In the genomic region with DNA sequence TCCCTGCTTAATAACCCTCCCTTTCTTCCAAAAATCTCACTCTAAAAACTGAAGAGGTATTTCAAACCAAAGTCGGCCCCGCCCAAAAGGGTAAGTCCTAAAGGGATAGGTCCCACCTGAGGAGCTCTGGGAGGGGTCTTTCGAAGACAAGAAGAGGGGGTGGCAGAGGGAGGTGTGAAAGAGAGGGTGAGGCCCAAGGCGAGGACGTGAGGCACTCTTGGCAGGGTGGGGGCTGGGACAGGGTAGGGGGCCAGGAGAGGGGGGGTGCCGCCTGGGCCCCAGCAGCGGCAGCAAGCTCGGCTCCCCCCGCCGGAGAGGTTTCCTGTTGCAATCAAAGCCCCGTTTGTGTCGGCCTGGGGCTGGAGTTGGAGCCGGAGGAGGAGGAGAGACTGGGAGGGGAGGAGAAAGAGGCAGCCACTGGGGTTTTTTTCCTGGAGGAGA, we compare ENCODE assay signal across 7 mouse cellular contexts. TPM values are rescaled to one million over a fixed set of nuclear protein-coding genes. Genes with fewer than 3 reads are reported as not detected.
A peak's percentile ranks its signal among the peaks of the same experiment; 100 is the strongest.
DNase-seq lines count a peak whose midpoint lies in the region; ATAC-seq lines count a peak whose summit lies in the region.

No protein-coding gene starts in this region.

- peaks cover 38% of the 10 kb centered on the region for H3K27me3 ChIP-seq in heart, embryonic 11.5 days (ENCODE audit: control insufficient read depth, insufficient read depth, low read length)
- peaks cover 81% of the 10 kb centered on the region for H3K27me3 ChIP-seq in midbrain, embryonic 13.5 days

- no peaks in the 10 kb centered on the region for H3K9me3 ChIP-seq in heart, embryonic 11.5 days (replicated peaks; ENCODE audit: control insufficient read depth, low read length)
- no peaks in the 10 kb centered on the region for H3K9me3 ChIP-seq in midbrain, embryonic 13.5 days

- DNase-seq in testis, postnatal 10 days (ENCODE audit: low spot score), result peak; percentile 55
- no peak for DNase-seq in testis, postnatal 14 days (ENCODE audit: low spot score)
- DNase-seq in kidney, postnatal 10 days, result peak; percentile 80
- no peak for DNase-seq in T-cell, adult 2 months (ENCODE audit: low spot score)
- no peak for DNase-seq in frontal cortex, postnatal 10 days (ENCODE audit: low spot score in 2 of 2)

- H3K4me1 ChIP-seq in heart, embryonic 11.5 days (ENCODE audit: control insufficient read depth, insufficient read depth, low read length), result peaks cover 25% of the 10 kb centered on the region
- H3K4me1 ChIP-seq in midbrain, embryonic 13.5 days (replicated peaks), result peaks cover 42% of the 10 kb centered on the region

- peak overlapping the region; percentile 23 for H3K4me3 ChIP-seq in heart, embryonic 11.5 days (ENCODE audit: low read depth, low read length)
- H3K4me3 ChIP-seq in midbrain, embryonic 13.5 days (replicated peaks), result no peak overlapping the region

- no peak for ATAC-seq in heart, embryonic 11.5 days (replicated peaks; ENCODE audit: insufficient number of reproducible peaks, low FRiP score, low TSS enrichment)
- no peak for ATAC-seq in midbrain, embryonic 13.5 days

- WGBS in heart, embryonic 11.5 days (ENCODE audit: insufficient replicate concordance), result 5% methylated on average over 11 of the region's 13 CpGs
- 3% methylated on average over 13 of the region's 13 CpGs for WGBS in midbrain, embryonic 13.5 days

- H3K36me3 ChIP-seq in heart, embryonic 11.5 days (ENCODE audit: control insufficient read depth, insufficient read depth, low read length), result no peaks in the 10 kb centered on the region
- no peaks in the 10 kb centered on the region for H3K36me3 ChIP-seq in midbrain, embryonic 13.5 days

- peak overlapping the region; percentile 60 for H3K27ac ChIP-seq in heart, embryonic 11.5 days (ENCODE audit: low read depth, low read length)
- H3K27ac ChIP-seq in midbrain, embryonic 13.5 days, result no peak overlapping the region

- H3K4me2 ChIP-seq in heart, embryonic 11.5 days, result peak overlapping the region; percentile 93
- no peak overlapping the region for H3K4me2 ChIP-seq in midbrain, embryonic 13.5 days (replicated peaks)

- H3K9ac ChIP-seq in heart, embryonic 11.5 days (ENCODE audit: low read depth, low read length), result peak overlapping the region; percentile 44; the same call in 1 of the 2 replicates
- 0 out of 2 replicates have a peak overlapping the region, but pooled peaks have one; percentile 19 for H3K9ac ChIP-seq in midbrain, embryonic 13.5 days (replicated peaks)

RNA-seq across cellular contexts. Expression of gene Rarg, which starts 8.0 kb away (rescaled TPM):
- polyA plus RNA-seq in heart, embryonic 11.5 days (2014; fragmentation: Nextera tagmentation; extraction: Ambion mirVana), result 11.2 and 13.4 TPM in 2 replicates
- 2.7 and 3.4 TPM in 2 replicates for polyA plus RNA-seq in midbrain, embryonic 13.5 days (2015; fragmentation: Nextera tagmentation; extraction: Ambion mirVana)

RNA-seq across cellular contexts. Expression of gene Itgb7, which starts 17.5 kb away (rescaled TPM):
- polyA plus RNA-seq in heart, embryonic 11.5 days (2014; fragmentation: Nextera tagmentation; extraction: Ambion mirVana), result 0.94 and 1.2 TPM in 2 replicates
- 0.71 and 0.82 TPM in 2 replicates for polyA plus RNA-seq in midbrain, embryonic 13.5 days (2015; fragmentation: Nextera tagmentation; extraction: Ambion mirVana)

RNA-seq across cellular contexts. Expression of gene Gm9918, which starts 21.1 kb away (rescaled TPM):
- 0.07 TPM in 1 of 2 replicates, not detected in the other for polyA plus RNA-seq in heart, embryonic 11.5 days (2014; fragmentation: Nextera tagmentation; extraction: Ambion mirVana)
- 0.07 and 0.12 TPM in 2 replicates for polyA plus RNA-seq in midbrain, embryonic 13.5 days (2015; fragmentation: Nextera tagmentation; extraction: Ambion mirVana)

RNA-seq across cellular contexts. Expression of gene Mfsd5, which starts 30.0 kb away (rescaled TPM):
- polyA plus RNA-seq in heart, embryonic 11.5 days (2014; fragmentation: Nextera tagmentation; extraction: Ambion mirVana), result 44.4 and 45.3 TPM in 2 replicates
- 50.8 and 53.4 TPM in 2 replicates for polyA plus RNA-seq in midbrain, embryonic 13.5 days (2015; fragmentation: Nextera tagmentation; extraction: Ambion mirVana)

RNA-seq across cellular contexts. Expression of gene Csad, which starts 44.7 kb away (rescaled TPM):
- polyA plus RNA-seq in heart, embryonic 11.5 days (2014; fragmentation: Nextera tagmentation; extraction: Ambion mirVana), result 31.3 and 33.4 TPM in 2 replicates
- polyA plus RNA-seq in midbrain, embryonic 13.5 days (2015; fragmentation: Nextera tagmentation; extraction: Ambion mirVana), result 37.9 and 40.2 TPM in 2 replicates

Comparison
In these comparisons a context has a peak if more than half of its experiments do, and no peak if none do; other contexts are left out.
1. DNase-seq: peak in testis, postnatal 10 days (single experiment) and kidney, postnatal 10 days (single experiment); none in testis, postnatal 14 days (single experiment), T-cell, adult 2 months (single experiment) and frontal cortex, postnatal 10 days (0 of 2).